Mouse (Mus musculus) lung, postnatal 36 days (tissue): Measurements from ENCODE around the gene Copg2.

Source experiments
- DNase-seq: peaks from one replicate; pipeline ENCODE4 v3.0.0; 2022; ENCODE audit warnings: mixed read lengths

Gene Copg2

GRCm38 (mm10) chr6:30732571-30733130, 163.9 kb downstream of the Copg2 start:
- DNase-seq, result no peak

GRCm38 (mm10) chr6:30730301-30730971, 166.2 kb downstream of the Copg2 start:
- DNase-seq, result no peak

DNA sequence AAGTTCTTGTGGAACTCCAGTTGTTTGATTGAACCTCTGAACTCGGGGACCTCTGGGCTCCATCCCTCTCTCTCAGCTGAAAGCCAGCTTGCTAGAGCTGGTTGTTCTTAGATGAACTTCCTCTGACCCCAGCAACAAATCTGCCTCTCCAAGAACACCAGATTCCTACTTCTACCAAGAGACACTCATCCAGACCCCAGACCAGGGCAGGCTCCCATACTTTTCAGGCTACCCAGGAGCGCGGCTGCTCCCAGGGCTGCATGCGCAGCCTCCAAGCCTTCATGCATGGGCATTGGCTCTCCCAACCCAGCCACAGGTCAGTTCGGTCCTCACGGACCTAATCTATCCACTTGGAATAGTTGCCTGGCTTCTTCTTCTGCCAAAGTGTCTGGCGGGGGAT, 173.3 kb downstream of the Copg2 start, which contains the start of gene Mest:
Gene Mest, plus strand, starts transcription at position 217 of the 400 bp plus-strand sequence.
- DNase-seq, result no peak

- DNase-seq, result no peak
Measured at GRCm38 (mm10) chr6:30722385-30723164, 174.0 kb downstream of the Copg2 start.

DNA sequence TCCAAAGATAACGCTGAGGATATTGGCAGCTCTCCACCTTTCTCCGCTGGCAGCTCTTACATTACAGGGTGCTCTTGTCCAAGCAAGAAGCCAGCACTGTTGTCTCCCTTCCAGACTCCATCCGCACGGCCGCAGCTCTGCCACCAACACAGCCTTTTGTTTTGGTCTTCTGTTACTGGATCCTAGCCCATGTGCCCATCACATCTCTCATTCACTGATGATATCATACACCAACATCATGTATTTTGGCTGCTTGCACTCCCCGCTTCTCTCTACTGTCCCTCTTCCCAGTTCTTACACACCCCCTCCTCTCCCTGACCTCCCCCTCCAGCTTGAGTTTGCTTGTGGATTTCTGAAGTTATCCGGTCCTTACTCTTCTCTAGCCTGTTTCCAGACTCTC, 179.8 kb downstream of the Copg2 start:
- peak; percentile 61 for DNase-seq

GRCm38 (mm10) chr6:30714891-30715471, 181.6 kb downstream of the Copg2 start:
- no peak for DNase-seq

GRCm38 (mm10) chr6:30713896-30714295, 182.7 kb downstream of the Copg2 start:
- DNase-seq, result no peak

- DNase-seq, result no peak
Measured at GRCm38 (mm10) chr6:30713455-30713854, 183.1 kb downstream of the Copg2 start.

DNA sequence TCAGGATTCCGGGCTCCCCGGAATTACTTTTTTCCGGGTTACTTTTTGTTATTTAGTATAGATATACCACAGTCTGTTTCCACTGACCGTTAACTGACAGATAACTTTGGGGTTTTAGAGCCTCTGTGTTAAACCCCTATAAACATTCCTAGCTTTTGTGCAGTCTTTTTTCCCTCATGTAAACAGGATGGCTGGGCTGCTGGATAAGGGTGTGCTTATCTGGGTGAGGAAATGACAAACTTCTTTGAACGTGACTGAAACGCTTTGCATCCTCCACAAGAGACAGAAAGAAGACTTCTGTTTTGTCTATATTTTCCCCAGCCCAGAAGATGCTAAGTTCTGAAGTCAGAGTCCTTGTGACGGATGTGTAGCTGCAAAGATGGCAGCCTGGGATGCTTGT, 184.1 kb downstream of the Copg2 start:
- DNase-seq, result peak; percentile 68

DNA sequence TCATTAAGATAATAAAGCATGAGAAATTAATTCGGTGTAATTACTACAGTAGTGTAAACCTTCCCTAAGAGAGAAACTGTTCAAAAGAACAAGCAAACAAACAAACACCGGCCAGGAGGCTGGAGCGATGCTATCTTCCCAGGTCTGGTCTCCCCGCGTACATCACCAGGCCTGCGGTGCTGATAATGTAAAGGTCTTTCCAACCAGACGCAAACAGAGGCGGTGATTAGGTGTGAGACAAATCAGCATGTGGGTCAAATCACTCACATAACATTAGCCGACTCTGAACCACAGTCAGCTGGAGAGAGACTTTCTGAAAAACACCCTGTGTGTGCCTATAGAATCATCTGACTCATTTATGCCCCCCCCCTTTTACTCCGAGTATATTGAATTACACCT, 185.2 kb downstream of the Copg2 start:
- DNase-seq, result no peak

DNA sequence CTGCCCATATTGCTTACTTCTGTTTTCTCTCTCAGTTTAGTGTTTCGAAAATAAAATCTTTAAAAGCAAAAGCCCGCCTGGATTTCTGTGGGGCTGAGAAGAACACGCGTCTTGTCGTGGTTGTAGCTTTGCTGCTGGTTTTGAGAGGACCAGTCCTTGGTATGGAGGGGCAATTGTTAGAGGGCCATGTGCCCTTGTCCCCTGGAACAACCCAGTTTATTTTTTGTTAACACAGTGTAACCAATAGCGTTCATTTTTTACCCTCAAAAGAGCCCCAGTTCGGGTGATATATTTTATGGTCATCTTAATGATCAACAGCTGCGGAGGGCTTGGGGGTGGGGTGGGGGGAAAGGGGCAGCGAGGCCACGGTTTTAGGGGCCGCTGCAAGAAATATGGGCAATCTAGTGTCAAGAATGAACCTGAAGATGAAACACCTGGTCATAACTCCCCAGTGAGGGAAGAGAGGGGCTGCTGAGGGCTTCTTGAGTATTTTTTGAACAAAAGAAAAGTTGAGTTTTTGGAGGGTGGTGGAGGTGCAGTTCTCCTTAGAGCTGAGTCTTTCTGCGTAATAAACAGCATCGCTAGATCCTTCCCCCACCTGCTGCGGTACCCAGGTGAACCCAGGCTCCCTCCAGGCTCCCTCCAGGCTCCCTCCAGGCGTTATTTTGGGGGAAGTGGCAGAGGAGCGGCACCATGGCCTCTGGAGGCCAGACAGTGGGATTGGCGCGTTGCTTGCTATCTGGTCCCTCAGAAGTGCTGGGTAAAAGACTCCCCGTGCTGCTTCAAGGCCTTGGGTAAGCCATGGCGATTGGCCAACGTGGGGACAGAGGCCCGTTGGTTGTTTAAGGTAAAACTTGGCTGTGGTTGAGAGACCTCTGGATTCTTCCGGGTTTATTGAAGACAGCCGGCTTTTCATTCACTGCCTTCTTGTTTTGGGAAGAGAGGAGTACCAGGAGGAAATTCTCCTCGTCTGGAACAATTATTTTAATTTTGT, 185.9 kb downstream of the Copg2 start:
- no peak for DNase-seq

GRCm38 (mm10) chr6:30709115-30709514, 187.5 kb downstream of the Copg2 start:
- DNase-seq, result no peak

DNA sequence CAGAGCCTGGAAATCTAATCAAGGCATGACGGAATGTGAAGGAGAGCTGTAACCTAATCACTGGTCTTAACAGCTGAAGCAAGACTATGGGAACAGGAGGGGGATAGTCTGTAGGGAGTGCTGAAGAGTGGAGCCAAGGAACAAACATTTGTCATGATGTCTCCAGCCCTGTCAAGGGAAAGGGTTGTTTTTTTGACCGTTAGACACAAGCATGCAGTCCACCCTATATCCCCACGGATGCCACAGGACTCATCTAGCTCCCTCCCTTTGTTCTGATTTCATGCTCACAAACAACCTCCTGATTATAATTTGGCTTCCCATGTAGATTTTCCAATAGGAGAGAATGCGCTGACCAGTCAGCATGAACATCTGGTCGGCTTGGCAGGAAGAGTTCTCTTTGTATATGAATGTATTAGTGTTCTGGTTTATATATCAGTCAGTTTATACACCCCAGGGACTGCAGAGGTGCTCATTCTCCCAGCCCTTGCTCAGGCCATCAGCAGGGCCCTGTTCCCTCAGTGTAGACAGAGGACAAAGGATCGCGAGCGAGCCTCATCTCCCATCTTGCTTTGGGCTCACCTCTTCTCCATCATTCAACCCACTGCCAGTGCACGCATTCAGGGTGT, 192.5 kb downstream of the Copg2 start:
- DNase-seq, result no peak

DNA sequence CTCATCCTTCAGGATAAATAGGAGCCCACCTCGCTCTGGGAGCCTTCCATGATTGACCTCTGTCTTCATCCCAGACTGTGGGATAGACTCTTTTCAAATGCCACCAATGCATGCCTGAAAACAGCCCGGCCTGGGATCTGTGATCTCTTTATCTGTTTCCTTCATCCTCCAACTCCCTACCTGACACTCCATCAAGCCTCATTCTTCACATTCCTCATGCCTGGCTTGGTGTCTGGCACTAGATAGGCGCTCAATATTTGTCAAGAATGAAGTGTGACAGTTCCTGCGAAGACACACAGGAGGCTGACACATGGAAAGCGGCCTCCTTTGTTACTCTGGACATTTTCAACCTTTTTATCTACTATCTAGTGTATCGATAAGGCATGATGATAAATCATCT, 193.1 kb downstream of the Copg2 start:
- no peak for DNase-seq

DNA sequence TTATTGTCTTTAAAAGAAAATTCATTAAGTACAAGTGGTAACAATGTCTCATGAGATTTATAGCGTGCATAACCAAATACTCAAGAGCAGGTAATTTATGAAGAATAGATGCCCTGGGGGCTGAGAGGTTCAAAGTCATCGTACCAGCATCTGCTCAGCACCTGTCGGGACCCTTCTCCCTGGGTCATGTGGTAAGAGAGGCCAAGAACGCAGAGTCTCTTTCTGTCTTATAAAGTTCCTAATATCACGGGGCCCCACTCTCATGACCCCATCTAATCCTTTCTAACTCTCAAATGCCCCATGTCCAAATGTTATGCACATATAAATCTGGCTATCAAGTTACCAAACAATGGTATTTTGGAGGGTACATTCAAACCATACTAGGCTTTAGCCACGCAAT, 193.7 kb downstream of the Copg2 start:
- DNase-seq, result no peak

GRCm38 (mm10) chr6:30700182-30700581, 196.4 kb downstream of the Copg2 start:
- DNase-seq, result no peak

DNA sequence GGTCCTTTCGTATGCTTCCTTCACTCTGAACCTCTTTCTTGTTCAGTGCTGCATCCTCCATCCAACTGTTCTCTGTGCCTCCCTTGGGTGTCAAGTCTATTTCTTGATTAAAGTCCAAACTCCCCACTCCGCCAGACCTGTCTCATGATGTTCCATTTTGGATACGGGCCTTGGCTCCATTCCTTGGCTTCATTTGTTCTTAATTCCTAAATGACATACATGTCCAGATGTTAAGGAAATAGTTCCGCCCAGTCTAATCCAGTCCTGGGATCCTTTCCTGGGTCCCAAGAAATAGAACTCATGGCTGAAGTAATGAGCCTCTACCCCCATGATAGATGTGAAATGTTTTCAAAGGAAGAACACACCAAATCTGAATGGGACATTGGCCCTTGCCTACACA, 198.6 kb downstream of the Copg2 start:
- DNase-seq, result no peak
